Mouse (Mus musculus) myocyte (in vitro differentiated cells): Measurements from ENCODE around the gene Ranbp6. TPM values are rescaled to one million over a fixed set of nuclear protein-coding genes. Genes with fewer than 3 reads are reported as not detected.

ENCODE experiments used
- H3K27me3 ChIP-seq: one replicate; pipeline ENCODE4 v1.6.1; 2011; ENCODE audit not compliant: control insufficient read depth, insufficient read depth, insufficient read length
- H3K36me3 ChIP-seq: one replicate; pipeline ENCODE4 v1.6.1; 2011; ENCODE audit not compliant: control insufficient read depth, insufficient read depth
- H3K4me2 ChIP-seq: one replicate; pipeline ENCODE4 v1.6.1; 2011; ENCODE audit warnings: low read depth, control low read depth
- H3K4me3 ChIP-seq: one replicate; pipeline ENCODE4 v1.5.1; 2011; ENCODE audit warnings: mild to moderate bottlenecking, control low read depth, moderate library complexity
- H3K79me2 ChIP-seq: one replicate; pipeline ENCODE4 v1.6.1; 2011; ENCODE audit not compliant: control insufficient read depth, insufficient read depth
- H3ac ChIP-seq: one replicate; pipeline ENCODE4 v1.6.1; 2011; ENCODE audit not compliant: control insufficient read depth, insufficient read length
- CEBPB ChIP-seq: IDR thresholded peaks from 2 replicates; pipeline ENCODE4 v1.6.1; 2011; ENCODE audit warnings: mild to moderate bottlenecking, moderate library complexity; ENCODE audit not compliant: poor library complexity, insufficient read depth, severe bottlenecking
- E2F4 ChIP-seq: IDR thresholded peaks from one replicate; pipeline ENCODE4 v1.6.1; 2011; ENCODE audit warnings: mild to moderate bottlenecking, control low read depth, moderate library complexity; ENCODE audit not compliant: insufficient read depth
- MAX ChIP-seq: IDR thresholded peaks from one replicate; pipeline ENCODE4 v1.6.1; 2011; ENCODE audit warnings: low read depth, mild to moderate bottlenecking, control low read depth
- MYOD1 ChIP-seq, 3 experiments: IDR thresholded peaks; one replicate each; pipeline ENCODE4 v1.6.1; 2011; ENCODE audit warnings: control low read depth in 2 of 3, low read depth in 2 of 3, mild to moderate bottlenecking in 2 of 3, moderate library complexity in 1 of 3; ENCODE audit not compliant: insufficient read length in 2 of 3, control insufficient read depth in 1 of 3
- MYOG ChIP-seq, 3 experiments: IDR thresholded peaks; one replicate each; pipeline ENCODE4 v1.6.1; 2011; ENCODE audit warnings: control low read depth in 2 of 3, low read depth in 2 of 3, mild to moderate bottlenecking in 2 of 3; ENCODE audit not compliant: insufficient read length in 2 of 3, control insufficient read depth in 1 of 3, insufficient read depth in 1 of 3
- POLR2A ChIP-seq: IDR thresholded peaks from one replicate; pipeline ENCODE4 v1.6.1; 2011; ENCODE audit warnings: low read depth, mild to moderate bottlenecking, control low read depth, moderate library complexity; ENCODE audit not compliant: insufficient read length
- POLR2AphosphoS2 ChIP-seq: IDR thresholded peaks from one replicate; pipeline ENCODE4 v1.6.1; 2011; ENCODE audit warnings: low read depth, control low read depth; ENCODE audit not compliant: insufficient read length
- REST ChIP-seq: IDR thresholded peaks from one replicate; pipeline ENCODE4 v1.6.1; 2011; ENCODE audit warnings: mild to moderate bottlenecking, control low read depth, moderate library complexity; ENCODE audit not compliant: insufficient read depth, insufficient read length
- SRF ChIP-seq: IDR thresholded peaks from one replicate; pipeline ENCODE4 v1.6.1; 2011; ENCODE audit warnings: low read depth; ENCODE audit not compliant: control insufficient read depth, insufficient read length
- TCF12 ChIP-seq: IDR thresholded peaks from one replicate; pipeline ENCODE4 v1.6.1; 2011; ENCODE audit warnings: mild to moderate bottlenecking, control low read depth; ENCODE audit not compliant: poor library complexity, insufficient read depth, severe bottlenecking
- TCF3 ChIP-seq: IDR thresholded peaks from one replicate; pipeline ENCODE4 v1.6.1; 2011; ENCODE audit warnings: low read depth, control low read depth; ENCODE audit not compliant: insufficient read length
- USF1 ChIP-seq: IDR thresholded peaks from one replicate; pipeline ENCODE4 v1.6.1; 2011; ENCODE audit warnings: low read depth, mild to moderate bottlenecking, control low read depth, moderate library complexity
- polyA plus RNA-seq: library from polyadenylated mRNA; unstranded; fragments of >200 nt; fragmentation: generic; extraction: Trizol; gene quantifications from one replicate; pipeline ENCODE4 v1.2.1, GENCODE M21; 2012; ENCODE audit warnings: missing spikeins

The Ranbp6 gene
- 2.1 TPM for polyA plus RNA-seq

GRCm38 (mm10) chr19:29812581-29813460 is at the start of gene Ranbp6:
TSS of gene Ranbp6 (minus strand) at chr19:29812974.
- Histone ChIP-seq H3K4me2 (peak within 1 kb of the TSS; percentile 93), H3K27me3 (no peaks in the 10 kb centered on the region), H3K4me3 (peak within 1 kb of the TSS; percentile 81), H3ac (peak within 1 kb of the TSS; percentile 22), H3K79me2 (peaks cover 2% of the 10 kb centered on the region), H3K36me3 (peaks cover 7% of the 10 kb centered on the region)
- TF ChIP-seq REST: no peak
- peak; percentile 47 for TF ChIP-seq E2F4
- TF ChIP-seq SRF: peak; percentile 70
- peak in 1 of 3 experiments; percentile 32 for TF ChIP-seq MYOD1 (IDR thresholded peaks at IDR 0.05; ENCODE audit: control insufficient read depth in 1 of 3, insufficient read length in 2 of 3, low read depth in 2 of 3)
- peak; percentile 94 for TF ChIP-seq POLR2A
- TF ChIP-seq MAX: no peak

GRCm38 (mm10) chr19:29860816-29861215 is 48.0 kb upstream of the Ranbp6 start:
- Histone ChIP-seq H3K79me2 (no peaks in the 10 kb centered on the region), H3K4me2 (no peak overlapping the region), H3K27me3 (no peaks in the 10 kb centered on the region), H3ac (no peak overlapping the region), H3K4me3 (no peak overlapping the region), H3K36me3 (no peaks in the 10 kb centered on the region)
- TF ChIP-seq CEBPB (no peak), TCF12 (no peak), SRF (no peak), TCF3 (no peak), POLR2AphosphoS2 (no peak), USF1 (no peak), REST (no peak), MYOD1 (IDR thresholded peaks at IDR 0.05; ENCODE audit: control insufficient read depth in 1 of 3, insufficient read length in 2 of 3, low read depth in 2 of 3) (no peak), MYOG (IDR thresholded peaks at IDR 0.05; ENCODE audit: control insufficient read depth in 1 of 3, insufficient read depth in 1 of 3, insufficient read length in 2 of 3, low read depth in 2 of 3) (no peak), E2F4 (no peak), MAX (no peak), POLR2A (no peak)

GRCm38 (mm10) chr19:29857267-29857666 is 44.5 kb upstream of the Ranbp6 start:
- TF ChIP-seq SRF (no peak), CEBPB (no peak), USF1 (no peak), MAX (no peak), E2F4 (no peak), MYOD1 (IDR thresholded peaks at IDR 0.05; ENCODE audit: control insufficient read depth in 1 of 3, insufficient read length in 2 of 3, low read depth in 2 of 3) (no peak), MYOG (IDR thresholded peaks at IDR 0.05; ENCODE audit: control insufficient read depth in 1 of 3, insufficient read depth in 1 of 3, insufficient read length in 2 of 3, low read depth in 2 of 3) (no peak), TCF12 (no peak), POLR2AphosphoS2 (no peak), TCF3 (no peak), REST (no peak), POLR2A (no peak)
- no peak overlapping the region for H3ac ChIP-seq
- H3K79me2 ChIP-seq: no peaks in the 10 kb centered on the region
- H3K27me3 ChIP-seq: no peaks in the 10 kb centered on the region
- H3K4me3 ChIP-seq: no peak overlapping the region
- H3K36me3 ChIP-seq: no peaks in the 10 kb centered on the region
- no peak overlapping the region for H3K4me2 ChIP-seq

GRCm38 (mm10) chr19:29853711-29854110 is 40.9 kb upstream of the Ranbp6 start:
- H3K79me2 ChIP-seq: no peaks in the 10 kb centered on the region
- no peak overlapping the region for H3K4me3 ChIP-seq
- TF ChIP-seq CEBPB (no peak), MAX (no peak), MYOD1 (IDR thresholded peaks at IDR 0.05; ENCODE audit: control insufficient read depth in 1 of 3, insufficient read length in 2 of 3, low read depth in 2 of 3) (no peak), SRF (no peak), TCF12 (no peak), TCF3 (no peak), POLR2AphosphoS2 (no peak), MYOG (IDR thresholded peaks at IDR 0.05; ENCODE audit: control insufficient read depth in 1 of 3, insufficient read depth in 1 of 3, insufficient read length in 2 of 3, low read depth in 2 of 3) (no peak), POLR2A (no peak), USF1 (no peak), E2F4 (no peak), REST (no peak)
- H3K27me3 ChIP-seq: no peaks in the 10 kb centered on the region
- no peak overlapping the region for H3K4me2 ChIP-seq
- no peaks in the 10 kb centered on the region for H3K36me3 ChIP-seq
- no peak overlapping the region for H3ac ChIP-seq
